Mouse (Mus musculus) heart, adult 2 months (tissue): ENCODE data around the gene Angptl1.

ENCODE experiments used
- CTCF ChIP-seq: fragments of 200-600 bp; IDR thresholded peaks from 2 replicates; pipeline ENCODE4 v1.8.1; 2022; ENCODE audit warnings: antibody characterized with exemption, mild to moderate bottlenecking, moderate library complexity
- EP300 ChIP-seq: fragments of 200-500 bp; IDR thresholded peaks from 2 replicates; pipeline ENCODE4 v1.6.1; 2011; ENCODE audit warnings: low read depth, low read length, control low read depth; ENCODE audit not compliant: insufficient read depth

DNA sequence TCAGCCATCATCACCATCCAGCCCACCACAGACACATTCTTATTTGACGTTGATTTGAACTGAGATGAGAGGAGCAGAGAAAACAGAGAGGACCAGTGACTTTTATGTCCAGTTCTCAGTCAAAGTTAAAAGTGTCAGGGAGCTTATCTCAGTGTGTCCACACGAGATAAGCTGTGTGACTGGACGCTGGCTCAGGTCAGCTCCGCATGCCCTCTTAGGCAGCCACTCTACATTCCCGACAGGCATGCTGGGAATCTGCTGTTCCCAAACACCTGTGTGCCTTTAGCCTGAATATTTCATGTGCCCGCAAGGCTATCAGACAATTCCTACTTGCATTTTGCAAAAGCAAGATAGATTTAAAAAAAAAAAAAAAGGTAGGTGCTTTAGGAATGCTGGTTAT, 24.9 kb upstream of the Angptl1 start:
- TF ChIP-seq CTCF = no peak
- no peak for TF ChIP-seq EP300
